ENCODE assay signal across 7 mouse cellular contexts in the genomic region with DNA sequence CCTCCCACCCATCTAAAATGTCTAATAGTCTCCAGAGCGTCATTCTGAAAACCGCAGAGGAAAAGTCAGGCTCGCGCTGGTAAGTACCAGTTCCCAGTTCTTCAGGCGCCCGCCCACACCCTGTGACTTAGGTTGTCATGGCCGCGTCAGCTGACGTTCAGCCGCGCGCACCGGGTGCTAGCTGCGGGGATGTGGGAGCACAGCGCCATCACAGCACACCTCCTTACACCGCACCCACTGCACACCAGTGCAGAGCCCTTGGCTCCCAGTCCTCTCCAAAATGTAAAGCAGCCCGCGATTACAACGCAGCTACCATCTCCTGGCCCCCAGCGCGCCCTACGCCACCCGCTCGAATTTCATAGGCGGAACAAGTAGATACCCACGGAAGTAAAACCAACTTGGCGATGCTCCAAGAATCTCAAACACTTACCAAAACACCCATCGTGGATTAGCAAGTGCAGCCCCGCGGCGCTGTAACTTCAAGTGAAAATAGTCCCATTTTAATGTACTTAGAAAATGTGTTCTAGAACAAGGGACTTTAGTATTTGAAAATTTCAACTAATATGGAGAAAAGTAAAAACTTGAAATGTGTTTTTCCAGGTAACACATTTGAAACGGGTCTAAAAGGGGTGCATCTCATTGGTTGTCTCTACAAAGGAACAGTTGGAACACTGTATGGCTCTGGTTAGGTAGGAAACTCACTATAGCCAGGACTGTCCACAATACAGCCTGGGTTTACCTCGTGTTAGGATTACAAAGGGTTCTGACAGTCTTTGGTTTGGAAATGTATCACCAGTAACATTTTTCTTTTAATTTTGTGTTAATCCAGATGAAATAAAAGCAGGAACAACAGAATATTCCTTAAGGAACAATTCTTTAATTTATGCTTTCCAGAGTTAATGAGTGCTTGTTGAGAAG. TPM values are rescaled to one million over a fixed set of nuclear protein-coding genes. Genes with fewer than 3 reads are reported as not detected.
DNase-seq lines count a peak whose midpoint lies in the region; ATAC-seq lines count a peak whose summit lies in the region.

No protein-coding gene starts in this region.

- 1% methylated on average over 33 of the region's 33 CpGs for WGBS in embryonic facial prominence, embryonic 12.5 days
- 2% methylated on average over 33 of the region's 33 CpGs for WGBS in limb, embryonic 11.5 days
- WGBS in midbrain, embryonic 14.5 days, result 1% methylated on average over 33 of the region's 33 CpGs

- peak overlapping the region; percentile 90 for H3K27ac ChIP-seq in embryonic facial prominence, embryonic 12.5 days
- peak overlapping the region; percentile 69 for H3K27ac ChIP-seq in limb, embryonic 11.5 days (replicated peaks; ENCODE audit: low read depth, low read length)
- H3K27ac ChIP-seq in midbrain, embryonic 14.5 days (replicated peaks; ENCODE audit: low read depth, low read length), result peak overlapping the region; percentile 94

- H3K9me3 ChIP-seq in embryonic facial prominence, embryonic 12.5 days, result 0 out of 2 replicates have a peak, but pooled peaks cover 4% of the 10 kb centered on the region
- H3K9me3 ChIP-seq in limb, embryonic 11.5 days (ENCODE audit: control insufficient read depth, low read length), result no peaks in the 10 kb centered on the region
- peaks cover 7% of the 10 kb centered on the region for H3K9me3 ChIP-seq in midbrain, embryonic 14.5 days (ENCODE audit: control insufficient read depth, low read length)

- H3K36me3 ChIP-seq in embryonic facial prominence, embryonic 12.5 days, result no peaks in the 10 kb centered on the region
- no peaks in the 10 kb centered on the region for H3K36me3 ChIP-seq in limb, embryonic 11.5 days (ENCODE audit: control insufficient read depth, insufficient read depth, low read length)
- no peaks in the 10 kb centered on the region for H3K36me3 ChIP-seq in midbrain, embryonic 14.5 days (ENCODE audit: control insufficient read depth, insufficient read depth, low read length)

- peak overlapping the region; percentile 60 for H3K4me2 ChIP-seq in embryonic facial prominence, embryonic 12.5 days (replicated peaks)
- H3K4me2 ChIP-seq in limb, embryonic 11.5 days (ENCODE audit: low read depth, severe bottlenecking), result peak overlapping the region; percentile 64
- peak overlapping the region; percentile 66 for H3K4me2 ChIP-seq in midbrain, embryonic 14.5 days (ENCODE audit: low read length)

- no peaks in the 10 kb centered on the region for H3K27me3 ChIP-seq in embryonic facial prominence, embryonic 12.5 days
- no peaks in the 10 kb centered on the region for H3K27me3 ChIP-seq in limb, embryonic 11.5 days (ENCODE audit: control insufficient read depth, insufficient read depth, low read length)
- no peaks in the 10 kb centered on the region for H3K27me3 ChIP-seq in midbrain, embryonic 14.5 days (ENCODE audit: control insufficient read depth, insufficient read depth, low read length)

- peak; percentile 93 for ATAC-seq in embryonic facial prominence, embryonic 12.5 days (ENCODE audit: insufficient number of reproducible peaks, insufficient read depth, low FRiP score, low TSS enrichment)
- ATAC-seq in limb, embryonic 11.5 days (ENCODE audit: insufficient number of reproducible peaks, low FRiP score, low TSS enrichment, low read depth), result peak; percentile 93
- ATAC-seq in midbrain, embryonic 14.5 days (ENCODE audit: low FRiP score, low TSS enrichment), result peak; percentile 92

- no peaks in the 10 kb centered on the region for H3K4me1 ChIP-seq in embryonic facial prominence, embryonic 12.5 days
- no peaks in the 10 kb centered on the region for H3K4me1 ChIP-seq in limb, embryonic 11.5 days (ENCODE audit: control insufficient read depth, insufficient read depth, low read length)
- H3K4me1 ChIP-seq in midbrain, embryonic 14.5 days (ENCODE audit: control insufficient read depth, insufficient read depth, low read length), result 0 out of 2 replicates have a peak, but pooled peaks cover 4% of the 10 kb centered on the region

- H3K4me3 ChIP-seq in embryonic facial prominence, embryonic 12.5 days, result peak overlapping the region; percentile 59
- peak overlapping the region; percentile 63 for H3K4me3 ChIP-seq in limb, embryonic 11.5 days (ENCODE audit: low read depth, low read length)
- peak overlapping the region; percentile 65 for H3K4me3 ChIP-seq in midbrain, embryonic 14.5 days (replicated peaks; ENCODE audit: low read depth, low read length)

- H3K9ac ChIP-seq in embryonic facial prominence, embryonic 12.5 days, result peak overlapping the region; percentile 44
- H3K9ac ChIP-seq in limb, embryonic 11.5 days (ENCODE audit: low read length), result peak overlapping the region; percentile 60
- peak overlapping the region; percentile 61 for H3K9ac ChIP-seq in midbrain, embryonic 14.5 days (replicated peaks; ENCODE audit: low read length)

- peak; percentile 80 for DNase-seq in adrenal gland, postnatal 25 days
- DNase-seq in heart, adult 11 months, result peak; percentile 99
- DNase-seq in kidney, adult 18-20 months, result peak; percentile 88
- DNase-seq in limb, embryonic 11.5 days (ENCODE audit: low spot score), result peak; percentile 80
- peak; percentile 90 for DNase-seq in midbrain, embryonic 14.5 days
- peak; percentile 81 to 82 for DNase-seq in spleen, adult 18-20 months

RNA-seq across cellular contexts. Expression of a gene that starts 37.5 kb away (rescaled TPM):
- total RNA-seq in adrenal gland, postnatal 25 days (2021), result 18.3 and 19.4 TPM in 2 replicates
- 14.8 and 18.2 TPM in 2 replicates for polyA plus RNA-seq in embryonic facial prominence, embryonic 12.5 days (2016; fragmentation: Nextera tagmentation; extraction: Ambion mirVana)
- 15.8 and 17.2 TPM in 2 replicates for polyA plus RNA-seq in limb, embryonic 11.5 days (2014; fragmentation: Nextera tagmentation; extraction: Ambion mirVana)
- 23.4 and 23.9 TPM in 2 replicates for polyA plus RNA-seq in midbrain, embryonic 14.5 days (2014; fragmentation: Nextera tagmentation; extraction: Ambion mirVana)

Comparison
In these comparisons a context has a peak if more than half of its experiments do, and no peak if none do; other contexts are left out.
1. Peak in every context shown above with its lines: DNase-seq, ATAC-seq, H3K4me3 ChIP-seq and H3K27ac ChIP-seq.